Mouse (Mus musculus) CD4-positive, CD25-positive, alpha-beta regulatory T cell, adult 2 months (primary cell): ENCODE measurements at regions not wholly inside any gene's neighbourhood (a gene's known extent, or its start where the extent isn't known, plus 50 kb on each side); places are given as distances from the start of the nearest gene placed in this dataset.

Experiments used
- DNase-seq: peaks from one replicate; pipeline ENCODE4 v3.0.0-alpha.2; 2012; ENCODE audit warnings: low read depth, low spot score

DNA sequence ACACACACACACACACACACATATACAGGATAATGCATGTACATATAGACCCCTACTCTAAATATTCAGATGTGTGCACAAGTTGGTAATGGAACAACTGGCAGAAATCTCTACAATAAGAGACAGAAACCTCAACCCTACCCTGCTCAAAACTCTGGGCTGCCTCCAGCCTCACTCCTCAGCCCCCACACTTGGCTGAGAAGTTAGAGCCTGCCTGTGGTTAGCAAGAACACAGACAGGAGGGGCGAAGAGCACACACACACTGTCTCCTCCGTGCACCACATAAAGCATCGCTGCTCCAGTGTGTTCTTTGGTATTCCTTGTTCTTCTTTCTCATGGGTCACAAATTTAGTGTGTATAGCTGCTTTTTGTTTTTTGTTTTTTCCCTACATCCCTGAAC, 382.0 kb upstream of the Sox9 start:
- no peak for DNase-seq

DNA sequence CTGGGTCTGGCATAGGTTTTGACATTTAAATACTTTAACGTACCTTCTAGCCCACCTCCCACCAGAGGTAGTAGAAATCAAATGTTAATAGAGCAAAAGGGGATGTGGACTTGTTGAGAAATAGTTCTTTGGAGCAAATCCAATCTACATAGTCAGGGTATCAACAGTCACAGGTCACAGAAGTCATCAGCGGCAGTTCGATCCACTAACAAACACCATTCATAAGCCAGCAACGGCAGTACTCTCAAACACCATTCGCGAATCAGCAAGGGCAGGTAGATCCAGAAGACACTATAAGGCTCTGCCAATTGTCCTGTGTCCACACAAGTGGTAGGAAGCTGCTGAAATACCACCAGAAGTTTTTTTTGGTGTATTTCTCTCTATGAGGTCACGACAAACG, 374.3 kb upstream of the Sox9 start:
- DNase-seq: no peak

DNA sequence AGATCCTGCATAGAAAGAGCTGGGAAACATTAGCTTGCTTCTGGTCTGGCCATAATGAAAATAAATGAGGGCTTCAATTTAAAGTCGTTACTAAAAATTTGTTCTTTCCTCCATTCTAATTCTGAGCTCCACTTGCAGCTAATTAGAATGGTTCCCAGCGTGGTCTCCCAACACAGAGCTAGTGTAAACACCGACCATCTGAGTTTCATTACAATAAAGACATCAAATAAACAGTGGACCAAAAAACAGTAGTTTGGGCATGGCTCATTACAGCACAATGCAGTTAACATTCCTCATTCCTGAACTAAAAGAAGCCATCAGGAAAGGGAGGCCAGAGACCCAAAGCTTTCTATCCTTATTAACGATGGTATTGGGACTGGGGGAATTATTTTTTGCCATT, 369.6 kb upstream of the Sox9 start:
- no peak for DNase-seq

DNA sequence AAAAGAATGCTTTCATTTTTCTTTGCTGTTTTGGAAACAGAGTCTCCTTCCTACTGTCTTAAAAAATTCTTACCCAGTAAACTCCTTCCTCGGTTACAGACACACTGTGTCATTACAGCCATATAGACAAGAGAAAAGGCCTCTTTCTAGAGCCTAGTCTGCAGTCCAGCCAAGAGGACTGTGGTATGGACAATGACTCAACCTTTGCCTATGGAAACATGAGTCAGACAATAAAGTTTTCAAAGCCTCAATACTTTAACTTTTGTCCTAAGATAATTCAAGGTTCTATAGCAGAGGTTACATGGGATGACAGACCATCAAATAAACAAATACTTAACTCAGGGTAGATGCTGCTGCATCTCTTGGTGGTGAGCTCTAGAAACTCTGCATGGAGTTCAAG, 339.4 kb upstream of the Sox9 start:
- DNase-seq: no peak

DNA sequence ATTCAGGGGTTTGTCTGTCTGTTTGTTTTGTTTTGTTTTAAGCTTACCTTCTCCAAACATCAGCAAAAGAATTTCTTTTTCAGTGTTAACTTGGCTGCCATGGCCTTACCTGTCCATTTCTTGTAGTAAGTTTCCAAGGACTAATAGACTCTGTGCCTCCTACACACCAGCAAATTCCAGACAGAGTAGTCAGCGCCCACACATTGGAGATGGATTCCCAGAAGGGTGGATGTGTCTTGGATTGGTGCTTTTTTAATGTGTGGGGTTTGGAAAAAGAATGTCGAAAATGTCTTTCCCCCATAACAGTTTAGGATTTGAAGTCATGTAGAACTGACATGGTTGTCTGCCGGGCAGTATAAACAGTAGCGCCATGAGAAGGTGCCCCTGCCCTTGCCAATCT, 338.1 kb upstream of the Sox9 start:
- no peak for DNase-seq

DNA sequence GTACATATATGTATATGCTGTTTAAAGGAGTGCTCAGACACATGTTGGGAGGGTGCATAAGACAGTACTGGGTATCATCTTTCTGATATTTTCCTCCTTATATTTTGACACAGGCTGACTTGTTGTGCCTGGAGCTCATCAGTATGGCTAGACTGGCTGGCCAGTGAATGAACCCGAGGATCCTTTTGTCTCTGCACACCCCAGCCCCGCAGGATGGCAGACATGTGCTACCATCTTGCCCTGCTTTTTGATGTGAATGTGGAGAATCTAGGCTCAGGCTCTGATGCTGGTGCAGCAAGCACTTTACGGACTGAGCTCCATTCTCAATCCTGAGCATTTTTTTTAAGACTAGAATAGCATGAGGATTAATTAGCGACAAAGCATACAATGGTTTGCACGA, 332.4 kb upstream of the Sox9 start:
- no peak for DNase-seq

DNA sequence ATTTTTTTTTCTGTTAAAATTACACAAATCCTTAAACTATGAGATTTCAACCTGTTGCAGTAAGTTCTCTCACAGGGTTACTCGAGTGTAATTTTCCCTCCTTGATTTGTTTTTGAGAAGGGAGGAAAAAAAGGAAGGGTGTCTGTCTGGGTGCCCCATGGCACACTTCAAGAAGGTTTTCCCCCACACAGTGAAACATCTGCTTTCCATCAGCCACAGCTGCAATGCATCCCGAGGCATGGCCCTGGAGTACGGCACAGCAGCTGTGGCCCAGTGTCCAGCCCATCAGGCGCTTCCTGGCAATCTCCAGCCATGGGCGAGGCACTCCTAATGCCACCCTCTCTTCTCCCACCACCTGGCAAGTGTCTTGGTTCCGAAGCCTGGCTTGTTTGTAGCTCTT, 331.8 kb upstream of the Sox9 start:
- no peak for DNase-seq

DNA sequence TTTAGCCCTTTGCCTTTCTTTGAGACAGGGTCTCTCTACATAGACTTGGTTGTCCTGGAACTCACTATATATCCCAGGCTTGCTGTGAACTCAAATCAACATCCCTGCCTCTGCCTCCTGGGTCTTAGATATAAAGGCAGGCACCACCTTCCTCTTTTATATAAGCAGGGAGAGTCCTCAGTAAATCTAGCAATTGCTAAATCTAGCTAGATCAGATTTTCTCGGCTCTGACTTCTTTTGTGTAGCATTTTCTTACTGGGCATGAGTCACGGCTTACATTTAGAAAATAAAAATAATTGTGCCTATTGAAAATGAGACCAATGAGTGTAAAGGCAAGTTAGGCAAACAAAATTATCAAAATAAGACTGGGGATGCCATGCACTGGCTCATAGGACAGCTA, 323.9 kb upstream of the Sox9 start:
- no peak for DNase-seq

DNA sequence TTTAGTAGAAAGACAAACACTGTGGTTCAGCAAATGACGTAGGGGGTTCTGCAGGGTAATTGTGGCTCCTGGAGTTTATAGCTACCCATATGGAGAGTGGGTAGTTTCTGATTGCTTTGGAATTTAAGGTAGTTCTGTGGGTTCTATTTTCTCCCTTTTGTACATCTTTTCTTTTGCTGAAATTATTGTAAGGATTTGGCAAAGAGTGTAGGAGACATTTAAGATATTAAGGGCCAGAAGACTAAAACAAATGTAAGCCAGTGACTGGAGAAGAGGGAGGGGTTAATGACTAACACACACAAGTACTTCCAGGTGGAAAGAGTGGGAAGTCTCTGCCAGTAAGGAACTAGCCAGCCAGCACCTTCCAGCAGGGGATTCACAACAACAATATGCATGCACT, 318.9 kb upstream of the Sox9 start:
- DNase-seq: no peak

DNA sequence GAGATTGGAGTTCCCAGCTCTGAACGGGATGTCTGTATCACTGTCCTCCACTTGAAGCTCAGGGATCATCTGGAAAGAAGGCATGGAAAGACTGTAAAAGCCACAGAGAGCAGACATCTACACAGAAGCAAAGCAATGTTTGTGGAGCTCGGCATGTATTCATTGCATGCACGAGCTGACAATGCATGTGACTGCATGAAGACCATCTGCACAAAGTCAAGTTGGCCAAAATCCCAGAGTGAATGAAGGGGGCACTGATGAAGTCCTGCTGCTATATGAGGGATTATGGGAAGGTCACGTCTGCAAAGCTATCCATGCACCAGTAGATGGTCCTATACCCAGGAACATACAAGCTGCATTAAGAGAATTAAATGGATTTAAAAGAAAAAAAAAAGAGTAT, 317.6 kb upstream of the Sox9 start:
- no peak for DNase-seq

DNA sequence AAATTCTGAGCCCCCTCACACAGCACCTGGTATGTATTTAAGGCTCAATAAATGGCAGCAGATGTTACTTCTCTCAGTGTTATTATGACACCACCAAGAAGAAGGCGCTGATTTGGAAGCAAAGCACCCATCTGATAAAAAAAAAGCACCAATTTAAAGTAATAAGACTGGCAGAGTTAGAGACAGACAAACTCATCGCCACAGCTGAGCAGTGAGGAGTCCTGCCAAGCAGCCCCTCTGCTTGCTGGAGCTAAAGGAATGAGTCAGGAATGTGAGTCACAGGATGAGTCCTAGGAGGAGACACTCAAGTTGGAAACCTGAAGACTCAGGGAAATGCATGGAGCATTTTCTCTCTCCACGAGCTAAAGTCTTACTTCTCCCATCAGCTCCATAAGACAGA, 311.7 kb upstream of the Sox9 start:
- DNase-seq: no peak

DNA sequence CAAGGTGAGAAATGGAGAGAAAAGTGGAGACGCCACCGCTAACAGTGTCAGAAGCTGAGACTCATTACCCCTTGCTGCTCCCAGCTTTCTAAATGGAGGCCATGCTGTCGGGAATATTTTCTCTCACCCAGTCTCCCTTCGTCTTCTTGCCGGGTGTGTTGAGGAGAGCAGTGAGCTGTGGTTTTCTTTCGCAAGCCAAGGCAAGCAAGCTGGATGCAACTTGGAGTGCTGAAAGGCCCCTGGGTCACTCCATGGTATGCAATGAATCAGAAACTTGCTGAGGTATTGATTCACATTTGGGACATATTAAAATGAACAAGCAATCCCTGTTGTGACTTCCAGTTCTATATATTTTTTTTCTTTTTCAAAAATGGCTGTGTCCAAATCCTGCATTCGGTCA, 308.8 kb upstream of the Sox9 start:
- DNase-seq: no peak

DNA sequence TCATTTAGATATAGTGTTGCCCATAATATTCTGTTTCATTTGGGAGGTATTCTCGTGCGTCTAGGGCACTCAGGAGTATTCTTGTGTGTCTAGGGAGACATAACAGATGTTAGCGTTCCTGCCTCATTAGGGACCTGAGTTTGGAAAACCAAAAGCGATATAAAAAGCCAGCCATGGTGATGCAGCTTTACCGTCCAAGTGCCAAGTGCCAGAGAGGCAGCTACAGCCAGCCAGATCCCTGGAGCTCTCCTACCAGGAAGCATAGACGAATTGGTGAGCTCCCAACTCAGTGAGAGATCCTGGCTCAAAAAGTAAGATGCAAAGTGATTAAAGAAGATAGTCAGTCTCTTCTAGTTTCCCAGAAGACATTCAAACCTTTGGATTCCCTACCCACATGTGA, 308.3 kb upstream of the Sox9 start:
- no peak for DNase-seq

DNA sequence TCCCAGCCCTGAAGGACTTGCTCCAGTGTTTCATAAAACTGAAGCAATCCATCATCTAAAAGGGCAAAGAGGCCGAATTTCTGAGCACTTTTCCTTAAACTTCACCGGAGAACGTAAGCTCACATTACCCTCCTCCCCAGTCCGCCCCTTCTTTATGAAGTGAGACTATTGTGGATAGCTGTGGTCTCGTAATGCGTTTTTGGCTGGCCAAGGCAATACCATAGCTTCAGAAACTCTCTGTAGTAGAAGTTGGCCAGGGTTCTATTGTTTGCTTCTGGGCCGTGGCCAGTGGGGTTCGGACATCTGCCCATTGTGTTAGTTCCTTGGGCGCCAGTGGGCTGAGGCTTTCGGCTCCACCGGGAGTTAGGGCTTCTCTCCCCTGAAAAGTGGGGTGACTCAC, 301.7 kb upstream of the Sox9 start:
- DNase-seq: no peak

DNA sequence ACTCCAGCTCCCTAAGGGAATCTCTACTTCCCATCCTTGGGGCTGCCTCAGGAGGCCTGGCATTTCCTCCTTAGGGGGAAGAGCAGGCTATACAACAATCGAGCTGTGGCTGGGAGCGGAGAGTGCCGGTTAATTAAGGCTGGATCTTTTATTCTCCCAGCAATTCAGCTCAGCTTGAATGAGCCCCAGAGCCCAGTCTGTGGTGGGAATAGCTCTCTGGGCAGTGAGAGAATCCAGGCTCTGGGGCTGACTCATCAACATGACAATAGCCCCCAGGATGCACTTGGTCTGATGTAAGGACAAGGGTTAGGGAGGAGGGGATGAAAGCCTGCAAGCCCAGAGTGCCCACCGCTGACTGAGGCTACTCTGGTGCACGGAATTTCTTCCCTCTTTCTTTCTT, 280.2 kb upstream of the Sox9 start:
- no peak for DNase-seq

DNA sequence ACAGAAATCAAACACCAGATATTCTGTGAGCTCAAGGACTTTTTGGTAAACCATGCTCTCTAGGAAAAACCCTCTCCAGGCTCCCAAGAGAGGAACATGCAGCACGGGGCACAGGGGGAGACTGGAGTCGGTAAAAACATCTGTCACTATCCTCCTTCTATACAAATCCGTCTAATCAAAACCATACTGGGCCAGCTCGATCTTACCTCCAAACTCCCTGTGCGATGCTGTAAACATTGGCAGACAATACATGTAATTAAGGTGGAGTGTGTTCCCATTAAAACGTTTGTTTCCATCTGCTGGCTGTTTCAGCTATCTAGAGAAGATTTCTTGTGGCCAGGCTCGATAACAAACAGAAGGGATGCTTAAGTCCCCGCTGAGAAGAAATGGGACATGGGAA, 262.9 kb upstream of the Sox9 start:
- no peak for DNase-seq

DNA sequence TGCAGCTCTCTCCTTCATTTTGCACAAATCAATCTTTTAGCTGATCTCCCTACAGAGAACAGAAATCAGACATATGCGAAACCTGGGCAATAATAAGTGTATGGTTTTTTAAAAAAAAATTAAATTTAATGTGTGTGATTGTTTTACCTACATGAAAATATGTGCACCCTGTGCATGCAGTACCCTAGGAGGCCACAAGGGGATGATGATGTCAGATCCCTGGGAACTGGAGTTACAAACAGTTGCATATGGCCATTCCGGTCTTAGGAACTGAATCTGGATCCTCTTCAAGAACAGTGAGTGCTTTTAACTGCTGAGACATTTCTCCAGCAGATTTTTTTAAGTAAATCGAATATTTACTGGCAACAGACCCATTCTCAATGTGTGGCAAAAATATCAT, 257.0 kb upstream of the Sox9 start:
- DNase-seq: no peak

DNA sequence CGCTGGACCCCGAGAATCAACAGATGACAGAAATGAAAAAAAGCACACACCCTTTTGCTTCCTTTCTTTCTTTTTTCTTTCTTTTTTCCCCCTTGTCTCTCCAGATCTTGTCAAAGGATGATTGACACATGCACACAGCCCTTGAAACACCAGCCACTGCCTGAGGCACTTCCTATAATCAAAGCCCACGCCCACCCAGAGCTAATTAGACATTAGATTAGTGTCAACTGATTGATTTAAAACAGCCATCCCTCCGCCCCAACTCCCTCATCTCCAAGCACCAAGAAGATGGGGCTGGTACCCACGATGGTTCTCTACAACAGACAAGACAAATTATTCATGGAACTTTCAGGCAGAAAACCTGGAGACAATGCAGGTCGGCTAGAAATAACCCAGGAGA, 239.5 kb upstream of the Sox9 start:
- no peak for DNase-seq

DNA sequence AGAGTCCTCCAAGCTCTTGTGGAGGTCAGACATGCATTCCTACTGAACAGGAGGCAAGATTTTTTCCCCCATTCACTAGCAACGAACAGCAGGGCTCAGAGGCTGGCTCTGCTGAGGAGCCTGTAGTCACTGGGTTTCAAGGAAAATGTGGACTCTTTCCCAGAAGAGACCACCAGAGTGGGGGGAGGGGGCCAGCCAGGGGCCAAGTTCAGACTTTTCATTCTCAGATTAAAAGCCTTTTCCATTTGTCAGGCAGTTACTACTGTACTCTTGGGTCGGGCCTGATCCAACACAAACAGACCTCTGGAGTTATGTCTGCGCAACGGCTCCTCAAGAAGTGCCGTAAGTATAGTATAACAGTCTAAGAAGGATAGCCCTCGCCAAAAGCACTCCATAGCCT, 238.6 kb upstream of the Sox9 start:
- DNase-seq: no peak

DNA sequence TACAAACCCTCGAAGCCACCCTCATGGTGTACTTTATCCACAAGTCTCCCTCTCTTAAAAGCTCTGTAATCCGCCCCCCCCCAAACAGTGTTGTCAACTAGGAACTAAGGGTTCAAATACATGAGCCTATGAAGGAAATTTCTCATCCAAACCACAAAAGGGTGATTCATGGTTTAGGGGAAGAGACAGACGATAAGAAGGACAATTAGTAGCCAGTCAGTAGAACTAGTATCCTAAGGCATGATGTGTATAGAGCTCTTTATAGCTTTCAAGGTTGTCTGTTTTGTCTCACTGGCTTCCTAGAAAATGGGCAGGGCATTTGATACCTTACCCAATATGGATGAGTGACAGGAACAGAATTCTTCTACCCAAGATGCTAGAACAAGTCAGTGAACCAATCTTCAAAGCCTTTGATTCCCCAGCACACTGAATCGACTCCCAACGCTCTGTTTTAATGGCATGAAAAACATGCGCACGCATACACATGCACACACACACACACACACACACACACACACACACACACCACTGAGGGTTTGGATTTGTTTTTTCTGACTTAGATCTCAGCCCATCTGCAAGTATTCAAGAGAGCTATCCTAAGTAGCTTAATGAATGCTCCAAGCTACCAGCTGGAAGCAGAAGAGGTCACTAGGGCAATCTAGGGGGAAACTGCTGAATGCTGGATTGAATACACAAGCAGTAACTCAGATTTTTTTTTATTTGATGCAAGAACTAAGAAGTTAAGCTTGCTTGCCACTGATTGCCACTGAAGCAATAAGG, 236.6 kb upstream of the Sox9 start:
- DNase-seq: no peak

DNA sequence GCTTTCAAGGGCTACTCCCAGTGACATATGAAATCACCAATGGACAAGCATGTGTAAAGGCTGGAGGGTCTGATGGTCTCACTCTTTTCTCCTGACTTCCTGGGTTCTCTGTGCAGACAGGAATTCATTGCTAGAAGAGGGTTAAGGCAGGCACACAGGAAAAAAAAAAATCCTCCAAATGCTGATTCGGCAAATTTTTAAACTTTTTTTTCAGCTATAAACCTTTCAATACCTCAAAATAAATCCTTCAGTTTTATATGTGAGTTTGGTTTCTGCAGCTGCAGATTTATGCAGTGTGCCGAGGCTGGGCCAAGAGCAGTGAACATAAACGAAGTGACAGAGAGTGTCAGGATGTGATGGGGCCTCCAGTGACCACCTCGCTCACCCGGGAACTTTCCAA, 235.9 kb upstream of the Sox9 start:
- no peak for DNase-seq

DNA sequence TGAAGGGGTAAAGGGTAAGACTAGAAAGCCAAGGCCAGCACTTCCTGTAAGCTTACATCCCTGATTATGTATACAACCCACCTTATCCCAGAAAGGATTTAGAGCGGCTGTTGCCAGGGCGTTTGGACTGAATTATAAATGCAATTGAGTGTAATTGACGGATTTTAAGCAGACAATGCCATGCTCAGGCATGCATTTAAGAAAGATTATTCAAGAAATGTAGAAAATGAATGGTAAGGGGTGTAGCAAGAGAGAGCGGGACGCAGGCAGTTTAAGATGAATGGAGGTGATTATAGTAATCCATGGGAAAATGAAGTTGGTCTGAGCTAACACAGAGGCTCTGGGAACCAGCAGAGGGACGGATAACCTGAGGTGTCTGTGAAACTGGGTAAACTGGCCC, 229.2 kb upstream of the Sox9 start:
- no peak for DNase-seq

DNA sequence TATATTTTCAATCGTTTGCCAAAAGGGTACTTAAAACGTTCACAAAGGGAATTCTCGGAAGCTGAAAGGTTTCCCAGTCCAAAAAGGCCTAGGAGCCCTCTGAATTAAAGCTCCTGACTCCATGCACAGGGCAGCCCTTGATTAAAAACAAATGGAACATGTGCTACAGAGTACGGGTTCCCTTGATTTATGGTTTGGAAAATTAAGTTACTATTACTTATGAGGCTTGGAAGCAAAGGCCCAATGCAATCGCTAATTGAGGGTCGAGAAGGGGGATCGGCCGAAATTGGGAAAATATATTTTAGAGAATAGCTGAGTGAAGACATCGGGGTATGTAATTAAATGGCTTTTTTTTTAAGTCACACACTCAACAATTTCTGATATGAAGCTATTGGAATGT, 219.0 kb upstream of the Sox9 start:
- no peak for DNase-seq

DNA sequence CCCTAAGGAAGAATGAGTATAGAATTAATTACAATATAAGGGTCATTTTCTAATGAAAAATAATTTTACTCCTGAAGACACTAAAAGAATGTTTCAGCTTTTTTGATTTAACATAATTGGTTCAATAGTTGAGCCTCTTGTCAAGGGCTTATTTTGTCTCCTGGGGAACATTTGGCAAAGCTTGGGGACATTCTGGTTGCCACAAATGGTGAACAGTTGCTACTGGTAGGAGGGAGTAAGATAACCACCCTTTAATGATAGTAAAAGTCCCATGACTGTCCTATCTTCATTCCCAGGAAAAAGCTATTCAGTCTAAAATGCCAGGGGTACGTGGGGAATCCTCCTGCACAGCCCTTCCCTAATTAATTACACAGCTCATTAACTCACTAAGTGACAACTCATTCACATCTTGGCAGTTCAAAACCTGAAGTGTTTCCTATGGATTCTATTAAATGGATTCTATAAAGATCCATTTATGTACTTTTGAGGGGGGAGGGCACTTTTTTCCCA, 217.3 kb upstream of the Sox9 start:
- DNase-seq: no peak
